ENCODE assay signal across 9 mouse cellular contexts in genomic region chr15:100451245-100451644, GRCm38 (mm10). TPM values are rescaled to one million over a fixed set of nuclear protein-coding genes. Genes with fewer than 3 reads are reported as not detected.
DNase-seq lines count a peak whose midpoint lies in the region; ATAC-seq and TF ChIP-seq lines count a peak whose summit lies in the region.
"Had no signal": no experiment of that assay in that cellular context is flagged by ENCODE, and none has a peak within 500 bp of the region (broad histone marks: within the 10 kb centered on the region; RNA-seq: fewer than 3 reads in every experiment).

No protein-coding gene starts in this region.

- DNase-seq in embryonic facial prominence, embryonic 11.5 days (ENCODE audit: low spot score), result peak; percentile 18
- no peak for DNase-seq in embryonic facial prominence, embryonic 10.5 days (ENCODE audit: low spot score)
- no peak for DNase-seq in lung, adult 2 months
- peak; percentile 64 for DNase-seq in gastrocnemius, postnatal 10 days
- peak; percentile 51 to 78 for DNase-seq in lung, postnatal 4 days
- no peak for DNase-seq in retina, embryonic 14.5 days (ENCODE audit: low spot score)
- no peak for DNase-seq in spleen, adult 12 weeks (ENCODE audit: low spot score)

- H3K9ac ChIP-seq in embryonic facial prominence, embryonic 11.5 days (replicated peaks; ENCODE audit: low read length), result no peak overlapping the region
- H3K9ac ChIP-seq in lung, embryonic 15.5 days, result no peak overlapping the region
- H3K9ac ChIP-seq: liver, embryonic 15.5 days had no signal

- no peak overlapping the region for H3K4me2 ChIP-seq in embryonic facial prominence, embryonic 11.5 days (ENCODE audit: low read depth, low read length)
- H3K4me2 ChIP-seq in lung, embryonic 15.5 days, result 0 out of 2 replicates have a peak overlapping the region, but pooled peaks have one; percentile 13
- H3K4me2 ChIP-seq: liver, embryonic 15.5 days had no signal

- H3K4me3 ChIP-seq in embryonic facial prominence, embryonic 11.5 days (ENCODE audit: low read depth, low read length), result no peak overlapping the region
- no peak overlapping the region for H3K4me3 ChIP-seq in embryonic facial prominence, embryonic 10.5 days
- H3K4me3 ChIP-seq in lung, embryonic 15.5 days, result no peak overlapping the region
- no peak overlapping the region for H3K4me3 ChIP-seq in lung, adult 2 months (replicated peaks; ENCODE audit: extremely low read depth, low read depth, low read length)
- H3K4me3 ChIP-seq: liver, embryonic 15.5 days had no signal

- TF ChIP-seq CTCF in lung, adult 2 months (IDR thresholded peaks at IDR 0.05; ENCODE audit: insufficient read depth, low read length), result no peak

- H3K9me3 ChIP-seq in embryonic facial prominence, embryonic 11.5 days (replicated peaks; ENCODE audit: control insufficient read depth, low read length), result no peaks in the 10 kb centered on the region
- H3K9me3 ChIP-seq in embryonic facial prominence, embryonic 10.5 days, result no peaks in the 10 kb centered on the region
- H3K9me3 ChIP-seq in lung, embryonic 15.5 days, result no peaks in the 10 kb centered on the region
- H3K9me3 ChIP-seq: liver, embryonic 15.5 days had no signal

- TF ChIP-seq POLR2A in lung, adult 2 months (IDR thresholded peaks at IDR 0.05; ENCODE audit: borderline replicate concordance, extremely low read depth, low read depth, low read length), result no peak

- no peaks in the 10 kb centered on the region for H3K36me3 ChIP-seq in embryonic facial prominence, embryonic 11.5 days (replicated peaks; ENCODE audit: control insufficient read depth, insufficient read depth, low read depth, low read length)
- H3K36me3 ChIP-seq in embryonic facial prominence, embryonic 10.5 days (replicated peaks), result no peaks in the 10 kb centered on the region
- H3K36me3 ChIP-seq in lung, embryonic 15.5 days, result no peaks in the 10 kb centered on the region
- H3K36me3 ChIP-seq: liver, embryonic 15.5 days had no signal

- 65% methylated on average over 16 of the region's 16 CpGs for WGBS in embryonic facial prominence, embryonic 11.5 days
- 68% methylated on average over 16 of the region's 16 CpGs for WGBS in embryonic facial prominence, embryonic 10.5 days
- 45% methylated on average over 16 of the region's 16 CpGs for WGBS in lung, embryonic 15.5 days
- 50% methylated on average over 16 of the region's 16 CpGs for WGBS in lung, adult 2 months

- H3K27ac ChIP-seq in embryonic facial prominence, embryonic 11.5 days (replicated peaks; ENCODE audit: low read depth, low read length), result no peak overlapping the region
- H3K27ac ChIP-seq in embryonic facial prominence, embryonic 10.5 days (replicated peaks), result no peak overlapping the region
- no peak overlapping the region for H3K27ac ChIP-seq in lung, embryonic 15.5 days
- H3K27ac ChIP-seq: liver, embryonic 15.5 days had no signal

- no peak for ATAC-seq in embryonic facial prominence, embryonic 11.5 days (replicated peaks; ENCODE audit: insufficient number of reproducible peaks, low FRiP score, low TSS enrichment, low read depth)
- ATAC-seq in lung, embryonic 15.5 days (ENCODE audit: borderline replicate concordance, extremely low read depth, low FRiP score, low TSS enrichment), result peak; percentile 31; the same call in 1 of the 2 replicates

- no peaks in the 10 kb centered on the region for H3K27me3 ChIP-seq in embryonic facial prominence, embryonic 11.5 days (ENCODE audit: control insufficient read depth, insufficient read depth, low read length)
- 0 out of 2 replicates have a peak, but pooled peaks cover 2% of the 10 kb centered on the region for H3K27me3 ChIP-seq in embryonic facial prominence, embryonic 10.5 days (replicated peaks; ENCODE audit: low read depth, poor library complexity, severe bottlenecking)
- no peaks in the 10 kb centered on the region for H3K27me3 ChIP-seq in lung, embryonic 15.5 days
- H3K27me3 ChIP-seq: liver, embryonic 15.5 days had no signal

- no peaks in the 10 kb centered on the region for H3K4me1 ChIP-seq in embryonic facial prominence, embryonic 11.5 days (ENCODE audit: control insufficient read depth, insufficient read depth, low read length)
- peaks cover 1% of the 10 kb centered on the region; the same call in 1 of the 2 replicates for H3K4me1 ChIP-seq in embryonic facial prominence, embryonic 10.5 days
- peaks cover 6% of the 10 kb centered on the region; the same call in 1 of the 2 replicates for H3K4me1 ChIP-seq in lung, embryonic 15.5 days
- H3K4me1 ChIP-seq in lung, adult 2 months (ENCODE audit: control insufficient read depth, insufficient read depth, low read length), result no peaks in the 10 kb centered on the region
- H3K4me1 ChIP-seq: liver, embryonic 15.5 days had no signal

RNA-seq across cellular contexts. Expression of gene Letmd1, which starts 17.6 kb away (rescaled TPM):
- polyA plus RNA-seq in embryonic facial prominence, embryonic 11.5 days (2014; fragmentation: Nextera tagmentation; extraction: Ambion mirVana), result 37.2 and 40.1 TPM in 2 replicates
- 36.5 and 38.6 TPM in 2 replicates for polyA plus RNA-seq in embryonic facial prominence, embryonic 10.5 days (2016; fragmentation: Nextera tagmentation; extraction: Ambion mirVana)
- 19.5 and 21.5 TPM in 2 replicates for polyA plus RNA-seq in lung, embryonic 15.5 days (2015; fragmentation: Nextera tagmentation; extraction: Ambion mirVana)
- polyA plus RNA-seq in lung, adult 2 months (2012; rRNA removed), result 32.6 and 44.4 TPM in 2 replicates
- 10 to 100 TPM; 11.1 to 15.7 TPM for total RNA-seq in gastrocnemius, postnatal 10 days (2021)

RNA-seq across cellular contexts. Expression of gene Slc11a2, which starts 26.4 kb away (rescaled TPM):
- 18.3 and 18.8 TPM in 2 replicates for polyA plus RNA-seq in embryonic facial prominence, embryonic 11.5 days (2014; fragmentation: Nextera tagmentation; extraction: Ambion mirVana)
- polyA plus RNA-seq in embryonic facial prominence, embryonic 10.5 days (2016; fragmentation: Nextera tagmentation; extraction: Ambion mirVana), result 25.0 and 28.3 TPM in 2 replicates
- 20.3 and 26.0 TPM in 2 replicates for polyA plus RNA-seq in lung, embryonic 15.5 days (2015; fragmentation: Nextera tagmentation; extraction: Ambion mirVana)
- polyA plus RNA-seq in lung, adult 2 months (2012; rRNA removed), result 35.5 and 53.2 TPM in 2 replicates
- total RNA-seq in gastrocnemius, postnatal 10 days (2021), result 10 to 100 TPM; 23.3 to 31.9 TPM

RNA-seq across cellular contexts. Expression of gene Gm5475, which starts 29.3 kb away (rescaled TPM):
- 0.08 and 0.14 TPM in 2 replicates for polyA plus RNA-seq in embryonic facial prominence, embryonic 11.5 days (2014; fragmentation: Nextera tagmentation; extraction: Ambion mirVana)
- 0.05 TPM in 1 of 2 replicates, not detected in the other for polyA plus RNA-seq in embryonic facial prominence, embryonic 10.5 days (2016; fragmentation: Nextera tagmentation; extraction: Ambion mirVana)
- 0.06 and 0.09 TPM in 2 replicates for polyA plus RNA-seq in lung, embryonic 15.5 days (2015; fragmentation: Nextera tagmentation; extraction: Ambion mirVana)
- not detected in 2 replicates for polyA plus RNA-seq in lung, adult 2 months (2012; rRNA removed)
- under 1 TPM in 1 of 2 experiments, not detected in 1; 0.18 TPM for total RNA-seq in gastrocnemius, postnatal 10 days (2021)

RNA-seq across cellular contexts. Expression of gene Csrnp2, which starts 44.0 kb away (rescaled TPM):
- 23.0 and 24.8 TPM in 2 replicates for polyA plus RNA-seq in embryonic facial prominence, embryonic 11.5 days (2014; fragmentation: Nextera tagmentation; extraction: Ambion mirVana)
- polyA plus RNA-seq in embryonic facial prominence, embryonic 10.5 days (2016; fragmentation: Nextera tagmentation; extraction: Ambion mirVana), result 24.2 and 25.4 TPM in 2 replicates
- polyA plus RNA-seq in lung, embryonic 15.5 days (2015; fragmentation: Nextera tagmentation; extraction: Ambion mirVana), result 12.5 and 12.7 TPM in 2 replicates
- 2.8 and 3.0 TPM in 2 replicates for polyA plus RNA-seq in lung, adult 2 months (2012; rRNA removed)
- total RNA-seq in gastrocnemius, postnatal 10 days (2021), result 1 to 10 TPM; 2.6 to 4.4 TPM

Comparison
In these comparisons a context has a peak if more than half of its experiments do, and no peak if none do; other contexts are left out.
1. DNase-seq: peak in embryonic facial prominence, embryonic 11.5 days (single experiment), gastrocnemius, postnatal 10 days (single experiment) and lung, postnatal 4 days (2 of 2); none in embryonic facial prominence, embryonic 10.5 days (single experiment), lung, adult 2 months (single experiment), retina, embryonic 14.5 days (single experiment) and spleen, adult 12 weeks (single experiment).